ENCODE assay signal across 22 mouse cellular contexts in the genomic region with DNA sequence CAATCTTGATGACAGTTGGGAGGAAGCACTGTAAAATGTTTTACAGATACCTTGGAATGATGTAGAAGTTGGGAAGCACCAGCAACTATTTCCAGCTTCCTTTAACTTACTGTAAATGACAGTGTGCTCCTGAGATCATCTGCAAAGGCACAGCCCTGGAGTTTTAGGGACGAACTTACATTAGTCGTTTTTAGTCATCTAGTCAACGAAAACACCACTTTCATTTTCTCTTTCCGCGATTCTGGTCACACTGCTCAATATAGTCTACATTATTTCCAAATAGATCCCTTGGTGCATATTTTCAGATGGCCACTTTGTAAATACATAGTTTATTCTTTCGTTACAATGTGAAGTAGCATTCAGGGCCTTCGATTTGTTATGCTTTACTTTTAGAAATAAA. TPM values are rescaled to one million over a fixed set of nuclear protein-coding genes. Genes with fewer than 3 reads are reported as not detected.
DNase-seq lines count a peak whose midpoint lies in the region; ATAC-seq and TF ChIP-seq lines count a peak whose summit lies in the region.
"Had no signal": no experiment of that assay in that cellular context is flagged by ENCODE, and none has a peak within 500 bp of the region (broad histone marks: within the 10 kb centered on the region; RNA-seq: fewer than 3 reads in every experiment).

No protein-coding gene starts in this region.

- DNase-seq in gastrocnemius, adult 2 months, result no peak
- no peak for DNase-seq in gastrocnemius, postnatal 36 days
- peak; percentile 68 for DNase-seq in A20 (ENCODE audit: low read depth, low spot score)
- no peak for DNase-seq in frontal cortex, postnatal 14 days (ENCODE audit: low spot score in 2 of 2)
- DNase-seq in urinary bladder, adult 2 months (ENCODE audit: low spot score), result no peak
- DNase-seq in urinary bladder, postnatal 36 days (ENCODE audit: low spot score in 2 of 2), result no peak
- DNase-seq: cerebellum, adult 8-10 months; cerebellum, postnatal 36 days; gastrocnemius, postnatal 10 days; heart, adult 2 months; heart, postnatal 36 days; kidney, adult 8-10 months; kidney, postnatal 10 days; thymus, adult 18-20 months had no signal

- H3K4me3 ChIP-seq in gastrocnemius, adult 2 months, result peak overlapping the region; percentile 40
- no peak overlapping the region for H3K4me3 ChIP-seq in myocyte
- H3K4me3 ChIP-seq: heart, adult 2 months; heart, embryonic 15.5 days; hindbrain, embryonic 13.5 days; limb, embryonic 10.5 days; midbrain, embryonic 13.5 days had no signal

- intact Hi-C loops in gastrocnemius, adult 2 months (cut with DNase I), result no loop called here
- intact Hi-C loops in gastrocnemius, postnatal 36 days (cut with DNase I), result loop anchor here (10.0 kb wide), 1 partner anchor 282 kb away; no protein-coding TSS in a partner anchor

- H3K27ac ChIP-seq in gastrocnemius, adult 2 months, result peak overlapping the region; percentile 90
- H3K27ac ChIP-seq: heart, adult 2 months; heart, embryonic 15.5 days; hindbrain, embryonic 13.5 days; limb, embryonic 10.5 days; midbrain, embryonic 13.5 days had no signal

- H3ac ChIP-seq in myocyte (ENCODE audit: control insufficient read depth, insufficient read length), result no peak overlapping the region

- peak; percentile 37 for ATAC-seq in activated CD4-positive, CD25-positive, alpha-beta regulatory T cell, adult 4 months
- ATAC-seq: forebrain, embryonic 14.5 days; lung, postnatal 0 days; midbrain, embryonic 13.5 days had no signal

- H3K36me3 ChIP-seq in myocyte (ENCODE audit: control insufficient read depth, insufficient read depth), result no peaks in the 10 kb centered on the region
- H3K36me3 ChIP-seq: heart, embryonic 15.5 days; hindbrain, embryonic 13.5 days; limb, embryonic 10.5 days; midbrain, embryonic 13.5 days had no signal

- no peak for TF ChIP-seq CTCF in gastrocnemius, adult 2 months (IDR thresholded peaks at IDR 0.05)

- TF ChIP-seq POLR2A in myocyte (IDR thresholded peaks at IDR 0.05; ENCODE audit: insufficient read length, low read depth), result no peak

- H3K79me2 ChIP-seq in myocyte (ENCODE audit: control insufficient read depth, insufficient read depth), result peaks cover 55% of the 10 kb centered on the region

- H3K4me2 ChIP-seq in myocyte (ENCODE audit: low read depth), result peak overlapping the region; percentile 86
- H3K4me2 ChIP-seq: heart, embryonic 15.5 days; hindbrain, embryonic 13.5 days; midbrain, embryonic 13.5 days had no signal

- no peaks in the 10 kb centered on the region for H3K27me3 ChIP-seq in myocyte (ENCODE audit: control insufficient read depth, insufficient read depth, insufficient read length)
- H3K27me3 ChIP-seq: heart, embryonic 15.5 days; hindbrain, embryonic 13.5 days; midbrain, embryonic 13.5 days had no signal

TF ChIP-seq in myocyte, 11 proteins besides CTCF, POLR2A, EP300 and RAD21:
- TF ChIP-seq TCF12 (IDR thresholded peaks at IDR 0.05; ENCODE audit: insufficient read depth, poor library complexity, severe bottlenecking) (no peak), TCF3 (IDR thresholded peaks at IDR 0.05; ENCODE audit: insufficient read length, low read depth) (no peak), MYOD1 (IDR thresholded peaks at IDR 0.05; ENCODE audit: control insufficient read depth in 1 of 3, insufficient read length in 2 of 3, low read depth in 2 of 3) (no peak), MYOG (IDR thresholded peaks at IDR 0.05; ENCODE audit: control insufficient read depth in 1 of 3, insufficient read depth in 1 of 3, insufficient read length in 2 of 3, low read depth in 2 of 3) (no peak), USF1 (IDR thresholded peaks at IDR 0.05; ENCODE audit: low read depth) (no peak), CEBPB (IDR thresholded peaks at IDR 0.05; ENCODE audit: insufficient read depth, poor library complexity, severe bottlenecking) (no peak), REST (IDR thresholded peaks at IDR 0.05; ENCODE audit: insufficient read depth, insufficient read length) (no peak), E2F4 (IDR thresholded peaks at IDR 0.05; ENCODE audit: insufficient read depth) (no peak), MAX (IDR thresholded peaks at IDR 0.05; ENCODE audit: low read depth) (no peak), SRF (IDR thresholded peaks at IDR 0.05; ENCODE audit: control insufficient read depth, insufficient read length, low read depth) (no peak), POLR2AphosphoS2 (IDR thresholded peaks at IDR 0.05; ENCODE audit: insufficient read length, low read depth) (no peak)

RNA-seq across cellular contexts. Expression of a gene that starts 3.6 kb away (rescaled TPM):
- 10 to 100 TPM; 31.0 to 37.2 TPM for total RNA-seq in gastrocnemius, adult 2 months (2021)
- total RNA-seq in gastrocnemius, postnatal 36 days (2021), result 10 to 100 TPM; 27.5 to 31.2 TPM
- polyA plus RNA-seq in activated CD4-positive, CD25-positive, alpha-beta regulatory T cell, adult 4 months (2017; shearing (Covaris generic)), result 1 to 10 TPM; 8.2 to 8.3 TPM
- 13.2 TPM for polyA plus RNA-seq in myocyte (2012; fragmentation: generic; extraction: Trizol)
- polyA plus RNA-seq in urinary bladder, adult 2 months (2012; rRNA removed), result 2.4 and 3.7 TPM in 2 replicates
